Mouse (Mus musculus): ENCODE measurements around the gene Pigk. TPM values are rescaled to one million over a fixed set of nuclear protein-coding genes. Genes with fewer than 3 reads are reported as not detected.

Pigk gene
- polyA plus RNA-seq, 1 experiment = 8.5 TPM

DNA sequence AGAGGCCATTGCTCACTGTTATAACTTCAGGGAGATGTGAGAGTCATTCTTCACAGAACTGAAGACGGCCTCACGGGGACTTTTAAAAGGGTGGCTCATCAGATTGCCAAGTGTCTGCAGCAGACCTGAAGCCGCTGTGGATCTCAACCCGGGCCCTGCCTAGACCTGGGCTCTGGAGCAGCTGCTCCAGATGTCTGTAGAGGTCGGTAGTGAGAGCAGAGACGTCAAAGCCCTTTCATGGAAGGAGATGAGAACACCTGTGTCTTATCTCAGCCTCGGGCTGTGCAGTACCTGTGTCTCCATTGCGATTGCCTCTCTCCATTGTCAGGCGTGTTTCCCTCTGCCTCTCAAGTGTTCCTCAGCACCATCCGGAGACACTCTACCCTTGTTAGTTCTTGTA, 205.2 kb downstream of the Pigk start:
- Histone ChIP-seq H3K4me3 (replicated peaks) (no peak overlapping the region), H3K27me3 (replicated peaks) (peaks cover 3% of the 10 kb centered on the region), H3K36me3 (replicated peaks; ENCODE audit: low read length) (peaks cover 75% of the 10 kb centered on the region), H3K9me3 (peaks cover 25% of the 10 kb centered on the region), H3K4me1 (peaks cover 63% of the 10 kb centered on the region)
- TF ChIP-seq GATA1 (IDR thresholded peaks at IDR 0.05; ENCODE audit: borderline replicate concordance, low read length) (no peak), FLI1 (IDR thresholded peaks at IDR 0.05; ENCODE audit: low read length) (no peak)

DNA sequence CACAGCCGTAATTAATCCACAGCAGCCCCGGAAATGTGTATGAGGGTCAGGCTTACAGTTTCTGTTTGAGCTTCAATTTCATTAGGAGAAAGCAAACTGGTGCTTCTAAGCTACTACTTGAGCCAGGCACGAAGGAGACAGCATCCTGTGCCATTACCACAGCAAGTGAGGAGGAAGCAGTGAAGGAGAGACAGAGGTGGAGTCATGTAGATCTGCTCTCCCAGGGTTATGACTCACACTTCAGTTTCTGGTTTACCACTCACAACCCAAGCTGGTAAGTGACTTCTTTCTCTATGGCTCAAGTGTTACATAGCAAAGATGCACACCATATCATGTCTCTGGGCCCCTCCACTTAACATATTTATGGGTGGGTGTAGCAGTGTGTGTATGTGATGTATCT, 206.5 kb downstream of the Pigk start:
- H3K27me3 ChIP-seq (replicated peaks) = peaks cover 3% of the 10 kb centered on the region
- H3K4me3 ChIP-seq (replicated peaks) = peak overlapping the region; percentile 73
- peaks cover 14% of the 10 kb centered on the region for H3K9me3 ChIP-seq
- peaks cover 75% of the 10 kb centered on the region for H3K4me1 ChIP-seq
- H3K36me3 ChIP-seq (replicated peaks; ENCODE audit: low read length) = peaks cover 64% of the 10 kb centered on the region
- TF ChIP-seq GATA1 (IDR thresholded peaks at IDR 0.05; ENCODE audit: borderline replicate concordance, low read length) (no peak), FLI1 (IDR thresholded peaks at IDR 0.05; ENCODE audit: low read length) (no peak)

DNA sequence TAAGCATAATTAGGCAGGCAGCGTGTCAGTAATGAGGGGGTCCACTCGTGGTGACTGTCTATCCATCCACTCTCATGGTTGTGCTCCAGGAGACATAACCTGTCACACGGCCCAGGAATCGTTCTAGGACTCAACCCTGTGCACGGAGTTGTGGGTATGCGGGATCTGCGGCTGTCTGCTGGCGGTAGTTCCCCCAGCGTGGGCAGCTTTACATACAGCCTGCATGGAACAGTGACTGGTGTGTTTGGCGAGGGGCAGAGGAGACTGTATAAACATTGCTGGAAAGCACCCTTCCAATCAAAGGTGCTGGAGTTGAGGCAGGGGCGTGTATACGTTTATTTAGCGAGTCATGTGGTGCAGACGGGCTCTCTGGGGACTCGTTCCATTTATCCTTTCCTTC, 209.6 kb downstream of the Pigk start:
- Histone ChIP-seq H3K36me3 (replicated peaks; ENCODE audit: low read length) (peaks cover 37% of the 10 kb centered on the region), H3K4me1 (peaks cover 99% of the 10 kb centered on the region), H3K4me3 (replicated peaks) (no peak overlapping the region), H3K27me3 (replicated peaks) (peaks cover 3% of the 10 kb centered on the region), H3K9me3 (no peaks in the 10 kb centered on the region)
- TF ChIP-seq FLI1 (IDR thresholded peaks at IDR 0.05; ENCODE audit: low read length) (no peak), GATA1 (IDR thresholded peaks at IDR 0.05; ENCODE audit: borderline replicate concordance, low read length) (no peak)

DNA sequence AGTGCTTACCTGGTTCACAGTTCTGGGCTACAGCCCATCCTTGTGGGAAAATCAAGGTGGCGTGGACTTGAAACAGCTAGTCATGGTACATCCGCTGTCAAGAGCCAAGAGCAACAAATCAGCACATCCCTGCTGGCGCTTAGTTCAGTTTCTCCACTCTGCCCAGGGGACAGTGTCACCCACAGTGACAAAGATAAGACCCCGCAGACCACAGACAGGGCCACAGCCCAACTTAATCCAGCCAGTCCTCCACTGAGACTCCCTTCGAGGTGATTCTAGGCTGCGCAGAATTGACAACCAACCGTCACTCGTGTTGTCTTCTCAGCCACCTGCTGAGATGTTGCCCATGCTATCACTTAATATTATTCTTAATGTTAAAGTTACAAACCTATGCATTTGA, 211.5 kb downstream of the Pigk start:
- TF ChIP-seq GATA1 (IDR thresholded peaks at IDR 0.05; ENCODE audit: borderline replicate concordance, low read length) (no peak), FLI1 (IDR thresholded peaks at IDR 0.05; ENCODE audit: low read length) (no peak)
- peaks cover 3% of the 10 kb centered on the region for H3K27me3 ChIP-seq (replicated peaks)
- peaks cover 99% of the 10 kb centered on the region for H3K4me1 ChIP-seq
- H3K36me3 ChIP-seq (replicated peaks; ENCODE audit: low read length) = peaks cover 24% of the 10 kb centered on the region
- no peaks in the 10 kb centered on the region for H3K9me3 ChIP-seq
- H3K4me3 ChIP-seq (replicated peaks) = no peak overlapping the region

DNA sequence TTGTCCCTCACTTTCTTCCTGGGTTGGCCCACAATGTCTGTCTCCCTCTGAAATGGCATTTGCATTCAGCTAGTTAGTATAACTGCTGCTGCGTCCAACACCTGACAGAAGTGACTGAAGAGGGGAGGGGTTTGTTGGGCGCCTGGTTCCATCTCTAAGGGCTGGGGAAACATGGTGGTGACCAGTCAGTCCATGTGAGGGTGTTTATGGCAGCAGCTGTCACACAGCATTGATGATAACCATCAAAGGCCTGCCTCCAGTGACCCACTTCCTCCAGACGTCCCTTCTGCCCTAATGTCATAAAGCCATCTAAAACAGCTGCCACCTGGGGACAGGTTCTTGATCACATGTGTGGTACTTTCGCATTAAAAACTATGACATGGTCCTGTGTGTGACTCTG, 212.3 kb downstream of the Pigk start:
- H3K36me3 ChIP-seq (replicated peaks; ENCODE audit: low read length) = peaks cover 23% of the 10 kb centered on the region
- peak overlapping the region; percentile 26 for H3K4me3 ChIP-seq (replicated peaks)
- H3K27me3 ChIP-seq (replicated peaks) = peaks cover 3% of the 10 kb centered on the region
- no peaks in the 10 kb centered on the region for H3K9me3 ChIP-seq
- H3K4me1 ChIP-seq = peaks cover 94% of the 10 kb centered on the region
- TF ChIP-seq FLI1 (IDR thresholded peaks at IDR 0.05; ENCODE audit: low read length) = no peak
- TF ChIP-seq GATA1 (IDR thresholded peaks at IDR 0.05; ENCODE audit: borderline replicate concordance, low read length) = no peak

DNA sequence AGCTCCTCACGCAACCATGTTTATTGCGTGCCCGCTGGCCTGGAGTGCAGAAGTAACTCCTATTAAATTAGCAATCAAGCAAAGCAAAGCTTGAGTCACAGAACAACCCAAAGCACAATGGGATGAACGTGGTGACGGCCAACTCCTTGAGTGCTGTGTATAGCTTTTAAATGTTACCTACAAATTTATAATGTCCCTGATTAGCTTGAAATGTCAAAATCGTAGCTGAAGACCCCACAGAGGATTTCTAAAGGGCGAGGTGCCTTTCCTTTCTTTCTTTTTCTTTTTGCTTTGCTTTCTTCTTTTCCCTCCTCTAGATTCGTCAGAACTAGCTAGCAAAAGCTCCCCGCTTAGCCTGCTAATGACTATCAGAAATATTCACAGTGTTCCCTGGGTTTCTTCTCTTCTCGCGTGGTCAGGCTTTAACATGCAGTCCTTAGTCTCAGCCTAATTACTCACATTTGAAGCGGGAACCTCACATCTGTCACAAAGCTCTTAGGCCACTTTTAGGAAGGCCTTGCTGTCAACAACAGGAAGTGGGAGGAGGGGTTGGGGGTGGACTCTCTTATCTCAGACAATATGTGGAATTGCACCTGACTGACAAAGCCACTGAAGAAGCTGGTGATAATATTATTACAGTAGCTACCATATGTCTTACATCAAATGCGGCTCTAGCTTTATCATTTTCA, 214.5 kb downstream of the Pigk start:
- TF ChIP-seq FLI1 (IDR thresholded peaks at IDR 0.05; ENCODE audit: low read length) (no peak), GATA1 (IDR thresholded peaks at IDR 0.05; ENCODE audit: borderline replicate concordance, low read length) (no peak)
- Histone ChIP-seq H3K4me3 (replicated peaks) (peak overlapping the region; percentile 50), H3K9me3 (peaks cover 13% of the 10 kb centered on the region), H3K27me3 (replicated peaks) (peaks cover 4% of the 10 kb centered on the region), H3K36me3 (replicated peaks; ENCODE audit: low read length) (peaks cover 24% of the 10 kb centered on the region), H3K4me1 (peaks cover 89% of the 10 kb centered on the region)

DNA sequence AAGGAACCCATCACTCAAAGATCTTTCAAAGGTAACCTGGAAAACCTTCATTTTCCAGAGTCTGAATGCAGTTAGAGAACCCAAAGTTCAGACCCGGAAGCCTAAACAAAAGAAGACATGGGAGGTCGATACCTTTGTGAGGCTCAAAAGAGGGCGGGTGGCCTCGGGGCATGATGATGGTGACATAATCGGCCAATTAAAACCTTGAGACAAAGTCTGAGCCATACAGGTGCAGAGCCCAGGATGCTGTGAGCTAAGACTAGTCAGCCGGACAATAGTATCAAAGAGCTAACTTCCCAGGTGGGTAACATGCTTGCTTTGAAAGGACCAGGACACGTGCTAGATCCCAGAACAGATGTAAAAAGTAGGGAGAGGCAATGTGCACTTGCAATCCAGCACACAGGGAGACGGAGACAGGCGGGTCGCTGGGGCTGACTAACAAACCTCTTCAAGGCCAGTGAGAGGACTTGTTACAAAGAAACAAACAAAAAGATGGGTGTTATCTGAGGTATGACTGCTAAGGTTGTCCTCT, 215.4 kb downstream of the Pigk start:
- H3K4me3 ChIP-seq (replicated peaks) = no peak overlapping the region
- peaks cover 89% of the 10 kb centered on the region for H3K4me1 ChIP-seq
- H3K9me3 ChIP-seq = peaks cover 13% of the 10 kb centered on the region
- peaks cover 1% of the 10 kb centered on the region for H3K27me3 ChIP-seq (replicated peaks)
- peaks cover 23% of the 10 kb centered on the region for H3K36me3 ChIP-seq (replicated peaks; ENCODE audit: low read length)
- TF ChIP-seq GATA1 (IDR thresholded peaks at IDR 0.05; ENCODE audit: borderline replicate concordance, low read length) = no peak
- TF ChIP-seq FLI1 (IDR thresholded peaks at IDR 0.05; ENCODE audit: low read length) = no peak

DNA sequence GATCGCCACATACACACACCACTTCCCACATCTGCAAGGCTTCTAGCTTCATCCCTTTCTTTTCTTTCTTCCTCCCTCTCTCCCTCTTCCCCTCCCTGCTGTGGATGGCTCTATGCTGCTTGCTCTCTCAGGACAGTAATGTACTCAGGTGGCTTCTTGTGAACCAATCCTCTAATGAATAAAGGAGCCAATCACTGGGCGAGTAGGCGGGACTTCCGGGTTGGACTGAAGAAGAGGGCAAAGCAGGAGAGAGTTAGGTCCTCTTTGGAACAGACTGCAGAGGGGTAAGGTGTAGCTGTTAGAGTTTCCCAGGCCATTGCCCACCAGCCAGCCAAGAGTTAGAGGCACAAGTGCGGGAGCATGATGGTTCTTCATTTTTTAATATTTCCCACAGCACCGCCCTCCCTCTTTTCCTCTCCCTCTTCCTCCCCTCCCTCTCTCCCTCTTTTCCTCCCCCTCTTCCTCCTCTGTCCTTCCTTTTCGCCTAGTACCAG, 215.9 kb downstream of the Pigk start:
- Histone ChIP-seq H3K27me3 (replicated peaks) (peaks cover 1% of the 10 kb centered on the region), H3K4me1 (peaks cover 89% of the 10 kb centered on the region), H3K9me3 (peaks cover 13% of the 10 kb centered on the region), H3K4me3 (replicated peaks) (no peak overlapping the region), H3K36me3 (replicated peaks; ENCODE audit: low read length) (peaks cover 23% of the 10 kb centered on the region)
- TF ChIP-seq FLI1 (IDR thresholded peaks at IDR 0.05; ENCODE audit: low read length) = no peak
- no peak for TF ChIP-seq GATA1 (IDR thresholded peaks at IDR 0.05; ENCODE audit: borderline replicate concordance, low read length)

DNA sequence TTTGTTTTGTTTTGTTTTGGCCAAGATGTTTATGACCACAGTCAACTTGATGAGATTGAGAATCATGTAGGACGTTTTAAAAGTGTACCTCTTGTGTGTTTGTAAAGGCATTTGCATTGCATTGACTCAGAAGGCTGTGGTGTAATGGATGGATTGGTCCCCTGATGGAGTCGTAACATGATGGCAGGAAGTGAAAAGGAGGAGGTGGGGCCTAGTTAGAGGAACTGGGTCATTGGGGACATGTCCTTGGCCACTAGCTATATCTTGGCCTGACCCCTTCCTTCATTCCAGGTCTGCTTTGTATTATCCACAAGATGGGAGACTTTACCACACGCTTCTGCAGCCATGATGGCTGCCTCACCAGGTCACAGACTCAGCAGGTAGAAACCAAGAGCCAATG, 217.5 kb downstream of the Pigk start:
- Histone ChIP-seq H3K36me3 (replicated peaks; ENCODE audit: low read length) (peaks cover 25% of the 10 kb centered on the region), H3K4me1 (peaks cover 82% of the 10 kb centered on the region), H3K4me3 (replicated peaks) (no peak overlapping the region), H3K27me3 (replicated peaks) (peaks cover 1% of the 10 kb centered on the region), H3K9me3 (peaks cover 13% of the 10 kb centered on the region)
- no peak for TF ChIP-seq FLI1 (IDR thresholded peaks at IDR 0.05; ENCODE audit: low read length)
- TF ChIP-seq GATA1 (IDR thresholded peaks at IDR 0.05; ENCODE audit: borderline replicate concordance, low read length) = no peak

DNA sequence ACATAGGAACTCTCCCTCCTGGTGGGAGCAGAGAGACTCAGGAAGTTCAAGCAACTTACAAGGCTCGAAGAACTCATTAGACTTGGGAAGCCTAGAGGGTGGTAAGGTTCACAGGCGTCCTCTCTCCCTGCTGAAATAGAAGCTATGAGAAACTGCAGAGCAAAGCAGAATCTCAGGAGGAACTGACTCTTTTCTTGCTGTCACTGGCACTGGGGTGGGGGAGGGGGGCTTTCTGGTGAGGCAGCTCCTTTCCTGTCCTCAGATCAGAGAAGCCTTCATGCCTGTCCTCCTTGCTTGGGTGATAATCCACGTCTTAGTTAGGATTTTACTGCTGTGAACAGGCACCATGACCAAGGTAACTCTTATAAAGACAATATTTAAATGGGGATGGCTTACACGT, 218.2 kb downstream of the Pigk start:
- Histone ChIP-seq H3K4me1 (peaks cover 78% of the 10 kb centered on the region), H3K27me3 (replicated peaks) (peaks cover 1% of the 10 kb centered on the region)
- TF ChIP-seq FLI1 (IDR thresholded peaks at IDR 0.05; ENCODE audit: low read length) (no peak), GATA1 (IDR thresholded peaks at IDR 0.05; ENCODE audit: borderline replicate concordance, low read length) (no peak)

More for the DNA sequence above, 218.2 kb downstream of the Pigk start:
- Histone ChIP-seq H3K9me3 (peaks cover 13% of the 10 kb centered on the region), H3K4me3 (replicated peaks) (no peak overlapping the region), H3K36me3 (replicated peaks; ENCODE audit: low read length) (peaks cover 25% of the 10 kb centered on the region)
